Mouse (Mus musculus): Measurements from ENCODE around the gene Rps6kc1. TPM values are rescaled to one million over a fixed set of nuclear protein-coding genes. Genes with fewer than 3 reads are reported as not detected.

Gene Rps6kc1
- polyA plus RNA-seq, 1 experiment, result 0.08 TPM

GRCm38 (mm10) chr1:190886014-190886413 is 25.6 kb downstream of the Rps6kc1 start:
- TF ChIP-seq TAL1 (IDR thresholded peaks at IDR 0.05; ENCODE audit: low read length) (no peak), GATA1 (IDR thresholded peaks at IDR 0.05; ENCODE audit: low read length) (no peak)
- Histone ChIP-seq H3K27me3 (ENCODE audit: control insufficient read depth) (no peaks in the 10 kb centered on the region), H3K4me3 (replicated peaks) (no peak overlapping the region), H3K4me1 (ENCODE audit: control insufficient read depth) (no peaks in the 10 kb centered on the region), H3K9me3 (ENCODE audit: control insufficient read depth, low read length) (no peaks in the 10 kb centered on the region), H3K36me3 (ENCODE audit: control insufficient read depth) (peaks cover 33% of the 10 kb centered on the region)

GRCm38 (mm10) chr1:190881422-190881821 is 30.1 kb downstream of the Rps6kc1 start:
- Histone ChIP-seq H3K27me3 (ENCODE audit: control insufficient read depth) (no peaks in the 10 kb centered on the region), H3K4me3 (replicated peaks) (no peak overlapping the region), H3K9me3 (ENCODE audit: control insufficient read depth, low read length) (no peaks in the 10 kb centered on the region), H3K36me3 (ENCODE audit: control insufficient read depth) (peaks cover 22% of the 10 kb centered on the region), H3K4me1 (ENCODE audit: control insufficient read depth) (no peaks in the 10 kb centered on the region)
- TF ChIP-seq TAL1 (IDR thresholded peaks at IDR 0.05; ENCODE audit: low read length) (no peak), GATA1 (IDR thresholded peaks at IDR 0.05; ENCODE audit: low read length) (no peak)

GRCm38 (mm10) chr1:190880638-190881037 is 30.9 kb downstream of the Rps6kc1 start:
- H3K27me3 ChIP-seq (ENCODE audit: control insufficient read depth), result no peaks in the 10 kb centered on the region
- H3K36me3 ChIP-seq (ENCODE audit: control insufficient read depth), result peaks cover 20% of the 10 kb centered on the region
- H3K4me1 ChIP-seq (ENCODE audit: control insufficient read depth), result no peaks in the 10 kb centered on the region
- no peaks in the 10 kb centered on the region for H3K9me3 ChIP-seq (ENCODE audit: control insufficient read depth, low read length)
- TF ChIP-seq GATA1 (IDR thresholded peaks at IDR 0.05; ENCODE audit: low read length) (no peak), TAL1 (IDR thresholded peaks at IDR 0.05; ENCODE audit: low read length) (no peak)
- H3K4me3 ChIP-seq (replicated peaks), result no peak overlapping the region

DNA sequence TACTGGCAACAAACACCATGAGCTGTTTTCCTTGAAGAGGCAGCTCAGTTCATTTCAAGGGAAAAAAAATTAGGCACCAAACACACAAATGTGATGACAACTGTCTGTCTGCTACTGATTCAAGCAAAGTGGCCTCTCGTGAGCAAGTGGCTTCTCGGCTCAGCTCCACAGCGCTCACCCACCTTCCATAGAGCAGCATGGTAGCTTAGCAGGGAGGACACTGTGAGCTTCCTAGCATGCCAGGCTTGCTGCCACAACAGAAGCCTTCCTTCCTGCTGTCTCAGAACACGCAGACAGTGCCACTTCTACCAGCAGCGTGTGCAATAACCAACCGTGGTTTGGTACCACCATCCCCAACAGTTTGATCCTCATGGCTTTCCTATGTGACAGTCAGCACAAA is 35.8 kb downstream of the Rps6kc1 start:
- peaks cover 14% of the 10 kb centered on the region for H3K36me3 ChIP-seq (ENCODE audit: control insufficient read depth)
- H3K4me1 ChIP-seq (ENCODE audit: control insufficient read depth), result no peaks in the 10 kb centered on the region

GRCm38 (mm10) chr1:190875089-190875488 is 36.5 kb downstream of the Rps6kc1 start:
- Histone ChIP-seq H3K9me3 (ENCODE audit: control insufficient read depth, low read length) (no peaks in the 10 kb centered on the region), H3K27me3 (ENCODE audit: control insufficient read depth) (no peaks in the 10 kb centered on the region), H3K4me1 (ENCODE audit: control insufficient read depth) (no peaks in the 10 kb centered on the region), H3K36me3 (ENCODE audit: control insufficient read depth) (peaks cover 14% of the 10 kb centered on the region), H3K4me3 (replicated peaks) (no peak overlapping the region)
- TF ChIP-seq GATA1 (IDR thresholded peaks at IDR 0.05; ENCODE audit: low read length), result no peak
- no peak for TF ChIP-seq TAL1 (IDR thresholded peaks at IDR 0.05; ENCODE audit: low read length)

More for the DNA sequence above, 35.8 kb downstream of the Rps6kc1 start:
- H3K27me3 ChIP-seq (ENCODE audit: control insufficient read depth), result no peaks in the 10 kb centered on the region
- H3K4me3 ChIP-seq (replicated peaks), result no peak overlapping the region
- TF ChIP-seq GATA1 (IDR thresholded peaks at IDR 0.05; ENCODE audit: low read length) (no peak), TAL1 (IDR thresholded peaks at IDR 0.05; ENCODE audit: low read length) (no peak)
- no peaks in the 10 kb centered on the region for H3K9me3 ChIP-seq (ENCODE audit: control insufficient read depth, low read length)

GRCm38 (mm10) chr1:190871068-190871467 is 40.5 kb downstream of the Rps6kc1 start:
- no peaks in the 10 kb centered on the region for H3K9me3 ChIP-seq (ENCODE audit: control insufficient read depth, low read length)
- no peaks in the 10 kb centered on the region for H3K27me3 ChIP-seq (ENCODE audit: control insufficient read depth)
- peaks cover 15% of the 10 kb centered on the region for H3K36me3 ChIP-seq (ENCODE audit: control insufficient read depth)
- no peak overlapping the region for H3K4me3 ChIP-seq (replicated peaks)
- TF ChIP-seq GATA1 (IDR thresholded peaks at IDR 0.05; ENCODE audit: low read length) (no peak), TAL1 (IDR thresholded peaks at IDR 0.05; ENCODE audit: low read length) (no peak)
- H3K4me1 ChIP-seq (ENCODE audit: control insufficient read depth), result no peaks in the 10 kb centered on the region

DNA sequence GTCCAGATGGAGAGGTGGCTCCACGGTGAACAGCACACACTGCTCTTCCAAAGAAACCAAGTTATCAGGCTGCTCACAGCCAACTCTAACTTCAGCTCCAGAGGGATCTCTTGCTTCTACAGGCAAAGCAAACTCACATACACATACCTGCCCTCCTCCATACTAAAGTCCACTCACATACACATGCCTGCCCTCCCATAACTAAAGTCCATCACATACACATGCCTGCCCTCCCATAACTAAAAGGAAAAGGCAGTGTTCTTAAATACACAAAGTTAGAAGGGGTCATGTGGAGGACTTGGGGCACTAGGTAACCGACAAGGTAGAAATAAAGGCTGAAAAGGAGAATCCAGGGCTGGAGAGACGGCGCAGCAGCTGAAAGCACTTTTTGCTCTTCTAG is 41.6 kb downstream of the Rps6kc1 start:
- no peaks in the 10 kb centered on the region for H3K9me3 ChIP-seq (ENCODE audit: control insufficient read depth, low read length)
- H3K36me3 ChIP-seq (ENCODE audit: control insufficient read depth), result peaks cover 11% of the 10 kb centered on the region
- TF ChIP-seq GATA1 (IDR thresholded peaks at IDR 0.05; ENCODE audit: low read length), result no peak
- TF ChIP-seq TAL1 (IDR thresholded peaks at IDR 0.05; ENCODE audit: low read length), result no peak
- H3K4me3 ChIP-seq (replicated peaks), result no peak overlapping the region
- H3K27me3 ChIP-seq (ENCODE audit: control insufficient read depth), result no peaks in the 10 kb centered on the region
- no peaks in the 10 kb centered on the region for H3K4me1 ChIP-seq (ENCODE audit: control insufficient read depth)

DNA sequence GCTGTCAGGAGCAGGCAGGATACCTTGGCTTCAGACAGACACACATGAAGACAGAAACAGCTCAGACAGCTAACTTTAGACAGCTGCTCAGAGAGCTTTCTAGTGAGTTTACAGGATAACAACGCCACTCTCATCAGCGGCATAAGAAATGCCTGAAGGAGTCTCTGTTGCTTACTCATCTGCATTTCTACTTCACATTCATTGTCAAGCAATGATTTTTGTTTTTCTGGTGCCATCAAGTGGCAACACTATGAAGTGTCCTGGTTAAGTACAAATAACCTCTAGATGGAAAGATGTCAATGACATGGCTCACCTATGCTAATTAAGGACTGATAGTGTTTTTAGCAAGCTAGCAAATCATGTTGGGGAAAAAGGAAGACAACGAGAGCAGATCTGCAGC is 42.8 kb downstream of the Rps6kc1 start:
- Histone ChIP-seq H3K36me3 (ENCODE audit: control insufficient read depth) (peaks cover 11% of the 10 kb centered on the region), H3K4me1 (ENCODE audit: control insufficient read depth) (no peaks in the 10 kb centered on the region)

DNA sequence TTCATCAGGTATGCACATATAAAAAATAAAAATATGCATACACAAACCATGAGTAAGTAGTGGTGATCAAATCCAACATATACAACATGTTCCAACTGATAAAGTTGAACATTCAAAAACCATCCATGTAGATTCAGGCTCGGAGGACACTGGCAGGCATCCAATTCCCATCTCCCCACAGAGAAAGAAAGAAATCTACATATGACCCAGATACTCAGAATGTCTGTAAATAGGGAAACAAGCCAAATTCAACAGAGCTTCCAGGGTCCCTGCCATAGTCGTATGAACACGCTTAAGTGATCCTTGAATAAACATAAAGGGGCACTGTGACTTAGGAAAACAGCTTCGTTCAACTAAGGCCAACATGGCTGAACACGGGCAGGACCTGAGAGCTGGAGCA is 49.9 kb downstream of the Rps6kc1 start:
- no peak for TF ChIP-seq GATA1 (IDR thresholded peaks at IDR 0.05; ENCODE audit: low read length)
- no peak for TF ChIP-seq TAL1 (IDR thresholded peaks at IDR 0.05; ENCODE audit: low read length)
- Histone ChIP-seq H3K4me1 (ENCODE audit: control insufficient read depth) (no peaks in the 10 kb centered on the region), H3K36me3 (ENCODE audit: control insufficient read depth) (peaks cover 2% of the 10 kb centered on the region; the same call in 1 of the 2 replicates), H3K4me3 (replicated peaks) (no peak overlapping the region), H3K9me3 (ENCODE audit: control insufficient read depth, low read length) (no peaks in the 10 kb centered on the region), H3K27me3 (ENCODE audit: control insufficient read depth) (no peaks in the 10 kb centered on the region)

More for the DNA sequence above, 42.8 kb downstream of the Rps6kc1 start:
- no peak for TF ChIP-seq TAL1 (IDR thresholded peaks at IDR 0.05; ENCODE audit: low read length)
- TF ChIP-seq GATA1 (IDR thresholded peaks at IDR 0.05; ENCODE audit: low read length), result no peak
- no peaks in the 10 kb centered on the region for H3K27me3 ChIP-seq (ENCODE audit: control insufficient read depth)
- no peak overlapping the region for H3K4me3 ChIP-seq (replicated peaks)
- no peaks in the 10 kb centered on the region for H3K9me3 ChIP-seq (ENCODE audit: control insufficient read depth, low read length)

DNA sequence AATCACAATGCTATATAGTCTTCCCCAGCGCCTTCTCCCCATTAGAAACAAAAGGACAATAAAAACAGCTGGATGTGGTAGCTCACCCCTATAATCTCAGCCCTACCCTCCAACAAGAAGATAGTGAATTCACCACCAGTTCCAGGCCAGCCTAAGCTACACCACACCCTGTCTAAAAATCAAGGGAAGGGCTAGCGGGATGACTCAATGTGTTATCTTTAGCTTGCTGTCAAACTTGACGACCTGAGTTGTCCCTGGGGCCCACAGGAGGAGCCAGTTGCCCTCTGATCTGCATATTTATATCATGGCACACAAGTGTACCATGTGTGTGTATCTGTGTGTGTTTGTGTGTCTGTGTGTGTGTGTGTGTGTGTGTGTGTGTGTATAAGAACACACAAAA is 57.1 kb downstream of the Rps6kc1 start:
- no peak for TF ChIP-seq GATA1 (IDR thresholded peaks at IDR 0.05; ENCODE audit: low read length)
- TF ChIP-seq TAL1 (IDR thresholded peaks at IDR 0.05; ENCODE audit: low read length), result no peak
- Histone ChIP-seq H3K4me3 (replicated peaks) (no peak overlapping the region), H3K27me3 (ENCODE audit: control insufficient read depth) (no peaks in the 10 kb centered on the region), H3K4me1 (ENCODE audit: control insufficient read depth) (no peaks in the 10 kb centered on the region), H3K9me3 (ENCODE audit: control insufficient read depth, low read length) (peaks cover 10% of the 10 kb centered on the region), H3K36me3 (ENCODE audit: control insufficient read depth) (peaks cover 6% of the 10 kb centered on the region)

All from erythroblast, embryonic 14.5 days (primary cell).